Comparison of ENCODE assay signal across 9 mouse cellular contexts in genomic region chr15:84393341-84393740, GRCm38 (mm10). TPM values are rescaled to one million over a fixed set of nuclear protein-coding genes. Genes with fewer than 3 reads are reported as not detected.
DNase-seq lines count a peak whose midpoint lies in the region; ATAC-seq and TF ChIP-seq lines count a peak whose summit lies in the region.
"Had no signal": no experiment of that assay in that cellular context is flagged by ENCODE, and none has a peak within 500 bp of the region (broad histone marks: within the 10 kb centered on the region; RNA-seq: fewer than 3 reads in every experiment).

No protein-coding gene starts in this region.

- no peak overlapping the region for H3K9ac ChIP-seq in hindbrain, postnatal 0 days (replicated peaks; ENCODE audit: low read length)
- H3K9ac ChIP-seq: limb, embryonic 13.5 days had no signal

- TF ChIP-seq CTCF in hindbrain, postnatal 0 days (IDR thresholded peaks at IDR 0.05; ENCODE audit: low read depth), result peak; percentile 61
- peak; percentile 19; the same call in 1 of the 2 replicates for TF ChIP-seq CTCF in olfactory bulb, adult 2 months (IDR thresholded peaks at IDR 0.05; ENCODE audit: insufficient read depth, low read depth, low read length)

- peak; percentile 61 for DNase-seq in embryo, embryonic 10 days (ENCODE audit: low spot score)
- no peak for DNase-seq in embryo, embryonic 9.5 days (ENCODE audit: extremely low spot score)
- DNase-seq in lung, postnatal 36 days, result peak; percentile 12
- DNase-seq in lung, postnatal 10 days, result no peak
- peak; percentile 60 for DNase-seq in hindbrain, postnatal 0 days (ENCODE audit: low spot score)
- no peak for DNase-seq in ovary, postnatal 14 days (ENCODE audit: low spot score)
- DNase-seq in layer of hippocampus, adult 9-10 months (ENCODE audit: low spot score), result no peak

- H3K9me3 ChIP-seq in hindbrain, postnatal 0 days (ENCODE audit: low read length), result no peaks in the 10 kb centered on the region

- H3K27ac ChIP-seq in hindbrain, postnatal 0 days, result peak overlapping the region; percentile 8; the same call in 1 of the 2 replicates
- no peak overlapping the region for H3K27ac ChIP-seq in olfactory bulb, adult 2 months (ENCODE audit: insufficient read depth, low read depth, low read length)
- H3K27ac ChIP-seq: limb, embryonic 13.5 days had no signal

- H3K4me2 ChIP-seq in hindbrain, postnatal 0 days (ENCODE audit: low read depth, low read length), result no peak overlapping the region
- H3K4me2 ChIP-seq: limb, embryonic 13.5 days had no signal

- WGBS in hindbrain, postnatal 0 days, result 49% methylated on average over 6 of the region's 6 CpGs
- WGBS in olfactory bulb, adult 2 months, result 57% methylated on average over 6 of the region's 6 CpGs

- no peak for ATAC-seq in hindbrain, postnatal 0 days

- H3K4me1 ChIP-seq in hindbrain, postnatal 0 days (ENCODE audit: insufficient read depth, low read length), result no peaks in the 10 kb centered on the region; the same call in 1 of the 2 replicates
- peaks cover 51% of the 10 kb centered on the region for H3K4me1 ChIP-seq in olfactory bulb, adult 2 months (ENCODE audit: control insufficient read depth, insufficient read depth, low read length)

- no peak for TF ChIP-seq POLR2A in olfactory bulb, adult 2 months (IDR thresholded peaks at IDR 0.05; ENCODE audit: insufficient read depth, low read depth, low read length)

- no peaks in the 10 kb centered on the region for H3K36me3 ChIP-seq in hindbrain, postnatal 0 days (ENCODE audit: insufficient read depth, low read length)
- H3K36me3 ChIP-seq: limb, embryonic 13.5 days had no signal

- no peak overlapping the region for H3K4me3 ChIP-seq in hindbrain, postnatal 0 days (ENCODE audit: low read length)
- no peak overlapping the region for H3K4me3 ChIP-seq in olfactory bulb, adult 2 months (ENCODE audit: insufficient read depth, low read depth, low read length)
- H3K4me3 ChIP-seq: limb, embryonic 13.5 days had no signal

- no peaks in the 10 kb centered on the region for H3K27me3 ChIP-seq in hindbrain, postnatal 0 days (ENCODE audit: insufficient read depth, low read length)
- H3K27me3 ChIP-seq: limb, embryonic 13.5 days had no signal

RNA-seq across cellular contexts. Expression of gene Shisal1, which starts 53.6 kb away (rescaled TPM):
- 46.5 and 51.1 TPM in 2 replicates for total RNA-seq in hindbrain, postnatal 0 days (2014; rRNA removed)
- 12.6 and 14.6 TPM in 2 replicates for polyA plus RNA-seq in hindbrain, postnatal 0 days (2015; fragmentation: Nextera tagmentation; extraction: Ambion mirVana)
- polyA plus RNA-seq in olfactory bulb, adult 2 months (2012; ENCODE audit: insufficient read depth, insufficient read length, low replicate concordance, missing spikeins), result not detected in 2 replicates

Comparison
In these comparisons a context has a peak if more than half of its experiments do, and no peak if none do; other contexts are left out.
1. DNase-seq: peak in embryo, embryonic 10 days (single experiment), lung, postnatal 36 days (single experiment) and hindbrain, postnatal 0 days (single experiment); none in embryo, embryonic 9.5 days (single experiment), lung, postnatal 10 days (single experiment), ovary, postnatal 14 days (single experiment) and layer of hippocampus, adult 9-10 months (single experiment).